Mouse (Mus musculus) hindbrain, postnatal 0 days (tissue): ENCODE data around the gene 1700001C02Rik. TPM values are rescaled to one million over a fixed set of nuclear protein-coding genes. Genes with fewer than 3 reads are reported as not detected.

Source experiments
- ATAC-seq: fragments of 200-750 bp; cut with Nextera tagmentation; 2 replicates; pipeline ENCODE4 v1.8.0; 2017; ENCODE audit warnings: mild to moderate bottlenecking, moderate TSS enrichment, moderate library complexity
- DNase-seq: peaks from one replicate; pipeline ENCODE4 v3.0.0-alpha.2; 2015; ENCODE audit warnings: low spot score
- H3K27ac ChIP-seq: fragments of 300-500 bp; sonication (generic); 2 replicates; pipeline ENCODE4 v1.5.1; 2014; ENCODE audit warnings: mild to moderate bottlenecking
- H3K27me3 ChIP-seq: fragments of 300-500 bp; sonication (generic); 2 replicates; pipeline ENCODE4 v1.6.1; 2014; ENCODE audit warnings: low read length, mixed read lengths; ENCODE audit not compliant: insufficient read depth
- H3K36me3 ChIP-seq: fragments of 300-500 bp; sonication (generic); 2 replicates; pipeline ENCODE4 v1.6.1; 2014; ENCODE audit warnings: low read length, mixed read lengths; ENCODE audit not compliant: insufficient read depth
- H3K4me1 ChIP-seq: fragments of 300-500 bp; sonication (generic); 2 replicates; pipeline ENCODE4 v1.6.1; 2014; ENCODE audit warnings: antibody characterized with exemption, low read length, mixed read lengths; ENCODE audit not compliant: insufficient read depth
- H3K4me2 ChIP-seq: fragments of 300-500 bp; sonication (generic); 2 replicates; pipeline ENCODE4 v1.6.1; 2014; ENCODE audit warnings: low read depth, mild to moderate bottlenecking, low read length, moderate library complexity, mixed read lengths
- H3K4me3 ChIP-seq: fragments of 300-500 bp; sonication (generic); 2 replicates; pipeline ENCODE4 v1.5.1; 2014; ENCODE audit warnings: low read length
- H3K9ac ChIP-seq: fragments of 300-500 bp; sonication (generic); replicated peaks from 2 replicates; pipeline ENCODE4 v1.6.1; 2014; ENCODE audit warnings: mild to moderate bottlenecking, low read length, moderate library complexity, mixed read lengths
- H3K9me3 ChIP-seq: fragments of 300-500 bp; sonication (generic); 2 replicates; pipeline ENCODE4 v1.6.1; 2016; ENCODE audit warnings: low read length, mixed read lengths
- CTCF ChIP-seq: IDR thresholded peaks from 2 replicates; pipeline ENCODE4 v1.5.1; 2016; ENCODE audit warnings: antibody characterized with exemption, control low read depth, low read depth
- WGBS: fragments of 180-500 bp; shearing (Covaris S2); extraction: QIAGEN DNeasy Blood & Tissue Kit; methylation state at CpG from one replicate; pipeline ENCODE4 v1.1.7; 2014; 5-methylcytosine and 5-hydroxymethylcytosine counted together
- polyA plus RNA-seq: library from polyadenylated mRNA; unstranded; fragments of >200 nt; fragmentation: Nextera tagmentation; extraction: Ambion mirVana; gene quantifications from 2 replicates; pipeline ENCODE4 v1.2.1, GENCODE M21; 2015
- total RNA-seq: library from RNA; depleted of rRNA; stranded (reverse); fragments of >200 nt; gene quantifications from 2 replicates; pipeline ENCODE4 v1.2.3, GENCODE M21; 2014

Gene 1700001C02Rik
- total and polyA plus RNA-seq, 2 experiments from 2014 or later, result 3.4 TPM; not detected in 1

GRCm38 (mm10) chr5:30493723-30494122 is 27.9 kb downstream of the 1700001C02Rik start:
- TF ChIP-seq CTCF, result no peak
- 68% methylated on average over 7 of the region's 7 CpGs for WGBS
- Histone ChIP-seq H3K9me3 (no peaks in the 10 kb centered on the region), H3K9ac (no peak overlapping the region), H3K4me3 (no peak overlapping the region), H3K4me2 (no peak overlapping the region), H3K4me1 (no peaks in the 10 kb centered on the region), H3K36me3 (no peaks in the 10 kb centered on the region), H3K27me3 (no peaks in the 10 kb centered on the region), H3K27ac (no peak overlapping the region)
- DNase-seq (no peak), ATAC-seq (no peak)

- Histone ChIP-seq H3K27me3 (no peaks in the 10 kb centered on the region), H3K4me1 (no peaks in the 10 kb centered on the region), H3K4me2 (no peak overlapping the region), H3K4me3 (no peak overlapping the region), H3K27ac (no peak overlapping the region), H3K9ac (no peak overlapping the region), H3K9me3 (no peaks in the 10 kb centered on the region), H3K36me3 (no peaks in the 10 kb centered on the region)
- WGBS, result 78% methylated on average over 7 of the region's 7 CpGs
- TF ChIP-seq CTCF, result no peak
- DNase-seq, result no peak
- no peak for ATAC-seq
Observed at GRCm38 (mm10) chr5:30494606-30495005, 28.8 kb downstream of the 1700001C02Rik start.

- no peak overlapping the region for H3K27ac ChIP-seq
- H3K4me3 ChIP-seq, result no peak overlapping the region
- DNase-seq (no peak), ATAC-seq (no peak)
- no peaks in the 10 kb centered on the region for H3K36me3 ChIP-seq
- H3K9me3 ChIP-seq, result no peaks in the 10 kb centered on the region
- no peak for TF ChIP-seq CTCF
- H3K4me2 ChIP-seq, result no peak overlapping the region
- H3K27me3 ChIP-seq, result no peaks in the 10 kb centered on the region
- WGBS, result 59% methylated on average over 2 of the region's 2 CpGs
- H3K9ac ChIP-seq, result no peak overlapping the region
- H3K4me1 ChIP-seq, result no peaks in the 10 kb centered on the region
Observed at GRCm38 (mm10) chr5:30495288-30495687, 29.4 kb downstream of the 1700001C02Rik start.

GRCm38 (mm10) chr5:30496821-30497220 is 31.0 kb downstream of the 1700001C02Rik start:
- H3K4me2 ChIP-seq, result no peak overlapping the region
- H3K4me3 ChIP-seq, result no peak overlapping the region
- no peaks in the 10 kb centered on the region for H3K9me3 ChIP-seq
- WGBS, result 86% methylated on average over 8 of the region's 8 CpGs
- DNase-seq, result no peak
- no peaks in the 10 kb centered on the region for H3K4me1 ChIP-seq
- no peak overlapping the region for H3K9ac ChIP-seq
- H3K27me3 ChIP-seq, result no peaks in the 10 kb centered on the region
- H3K27ac ChIP-seq, result no peak overlapping the region
- no peaks in the 10 kb centered on the region for H3K36me3 ChIP-seq
- ATAC-seq, result no peak
- no peak for TF ChIP-seq CTCF

GRCm38 (mm10) chr5:30497299-30497698 is 31.5 kb downstream of the 1700001C02Rik start:
- DNase-seq (no peak), ATAC-seq (no peak)
- H3K9ac ChIP-seq, result no peak overlapping the region
- H3K4me3 ChIP-seq, result no peak overlapping the region
- no peak for TF ChIP-seq CTCF
- H3K27ac ChIP-seq, result no peak overlapping the region
- H3K4me1 ChIP-seq, result no peaks in the 10 kb centered on the region
- 74% methylated on average over 7 of the region's 7 CpGs for WGBS
- no peak overlapping the region for H3K4me2 ChIP-seq
- H3K27me3 ChIP-seq, result no peaks in the 10 kb centered on the region
- H3K36me3 ChIP-seq, result no peaks in the 10 kb centered on the region
- no peaks in the 10 kb centered on the region for H3K9me3 ChIP-seq

GRCm38 (mm10) chr5:30513111-30513510 is 47.3 kb downstream of the 1700001C02Rik start:
- ATAC-seq (no peak), DNase-seq (peak; percentile 49)
- Histone ChIP-seq H3K4me3 (no peak overlapping the region), H3K27me3 (no peaks in the 10 kb centered on the region), H3K36me3 (no peaks in the 10 kb centered on the region), H3K4me1 (peaks cover 3% of the 10 kb centered on the region; the same call in 1 of the 2 replicates), H3K9ac (no peak overlapping the region), H3K4me2 (no peak overlapping the region), H3K9me3 (no peaks in the 10 kb centered on the region), H3K27ac (no peak overlapping the region)
- WGBS, result 37% methylated on average over 8 of the region's 8 CpGs
- no peak for TF ChIP-seq CTCF

GRCm38 (mm10) chr5:30516376-30516775 is 50.5 kb downstream of the 1700001C02Rik start:
- Histone ChIP-seq H3K27me3 (no peaks in the 10 kb centered on the region), H3K9me3 (no peaks in the 10 kb centered on the region), H3K4me2 (no peak overlapping the region), H3K4me1 (peaks cover 3% of the 10 kb centered on the region; the same call in 1 of the 2 replicates), H3K9ac (no peak overlapping the region), H3K36me3 (no peaks in the 10 kb centered on the region), H3K4me3 (no peak overlapping the region), H3K27ac (no peak overlapping the region)
- 51% methylated on average over 7 of the region's 7 CpGs for WGBS
- ATAC-seq (no peak), DNase-seq (peak; percentile 51)
- peak; percentile 73 for TF ChIP-seq CTCF
